In the genomic region with DNA sequence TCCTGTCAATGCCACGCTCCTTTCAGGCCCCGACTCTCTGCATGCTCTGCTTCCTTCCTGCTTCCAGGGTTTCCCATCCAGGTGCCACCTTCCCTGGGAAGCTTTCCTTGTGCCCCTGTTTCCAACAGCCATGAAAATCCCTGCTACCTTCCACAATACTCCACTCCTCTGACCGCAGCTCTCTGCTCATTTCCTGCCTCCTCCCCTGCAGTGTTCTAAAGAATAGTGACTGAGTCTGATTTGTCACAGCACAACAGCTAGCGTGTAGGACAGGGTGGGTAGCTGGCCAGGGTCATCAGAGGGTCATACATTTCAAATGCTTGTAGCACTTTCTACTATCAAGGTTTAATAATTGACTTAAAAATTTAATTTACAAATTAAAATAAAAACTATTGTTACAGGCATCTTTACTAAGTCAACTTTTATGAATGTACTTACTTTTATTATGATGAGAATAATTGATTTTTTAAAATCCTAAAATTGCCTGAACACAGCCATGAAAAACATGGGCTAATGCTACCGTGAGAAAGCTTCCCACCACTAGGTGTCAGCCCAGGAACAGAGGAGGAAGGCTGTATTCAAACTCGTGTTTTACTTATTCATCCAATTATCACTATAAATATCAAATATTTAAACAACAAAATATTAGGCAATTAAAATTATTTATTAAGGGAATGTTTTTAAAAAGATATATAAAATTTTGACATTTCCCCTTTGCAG, we compare ENCODE assay signal across 8 mouse cellular contexts.
DNase-seq lines count a peak whose midpoint lies in the region; ATAC-seq and TF ChIP-seq lines count a peak whose summit lies in the region.

No protein-coding gene starts in this region.

- TF ChIP-seq RAD21 in MEL (IDR thresholded peaks at IDR 0.05; ENCODE audit: low read depth, low read length) = peak; percentile 92

- H3K4me3 ChIP-seq in MEL (ENCODE audit: control insufficient read depth in 1 of 2, insufficient read depth in 1 of 2, low read depth in 2 of 2, low read length in 2 of 2) = no peak overlapping the region
- H3K4me3 ChIP-seq in kidney, embryonic 16.5 days (ENCODE audit: low read length) = no peak overlapping the region

- H3K9me3 ChIP-seq in MEL (replicated peaks; ENCODE audit: insufficient read depth, low read length) = no peaks in the 10 kb centered on the region
- no peaks in the 10 kb centered on the region for H3K9me3 ChIP-seq in kidney, embryonic 16.5 days (ENCODE audit: low read length)

- 0 out of 2 replicates have a peak, but pooled peaks have one; percentile 15 for ATAC-seq in kidney, embryonic 16.5 days (ENCODE audit: low FRiP score, low TSS enrichment)
- no peak for ATAC-seq in megakaryocyte-erythroid progenitor cell, adult 5-6 weeks (replicated peaks; ENCODE audit: low FRiP score, low TSS enrichment, poor library complexity, severe bottlenecking)

- peak; percentile 55 to 86 (median 68) for TF ChIP-seq CTCF in MEL (IDR thresholded peaks at IDR 0.05 in 2 of 3, conservative IDR thresholded peaks at IDR 0.05 in 1 of 3; ENCODE audit: control insufficient read depth in 1 of 3, insufficient read depth in 1 of 3, low read depth in 2 of 3, low read length in 3 of 3, poor library complexity in 1 of 3, severe bottlenecking in 1 of 3)

- no peaks in the 10 kb centered on the region for H3K27me3 ChIP-seq in MEL (ENCODE audit: control insufficient read depth in 1 of 2, insufficient read depth in 2 of 2, low read length in 2 of 2)
- H3K27me3 ChIP-seq in kidney, embryonic 16.5 days (ENCODE audit: insufficient read depth, low read length) = no peaks in the 10 kb centered on the region

- WGBS in kidney, embryonic 16.5 days = 34% methylated on average over 6 of the region's 6 CpGs

- no peak overlapping the region for H3K27ac ChIP-seq in MEL (ENCODE audit: control insufficient read depth, low read depth, low read length)
- no peak overlapping the region for H3K27ac ChIP-seq in kidney, embryonic 16.5 days (ENCODE audit: low read length)

- H3K4me2 ChIP-seq in kidney, embryonic 16.5 days (replicated peaks; ENCODE audit: low read depth, low read length) = no peak overlapping the region

- H3K79me2 ChIP-seq in MEL (ENCODE audit: control insufficient read depth, insufficient read depth, low read length, poor library complexity) = no peaks in the 10 kb centered on the region

- H3K4me1 ChIP-seq in MEL (ENCODE audit: control insufficient read depth in 1 of 2, insufficient read depth in 2 of 2, low read length in 2 of 2) = no peaks in the 10 kb centered on the region
- no peaks in the 10 kb centered on the region for H3K4me1 ChIP-seq in kidney, embryonic 16.5 days (ENCODE audit: insufficient read depth, low read length)

- TF ChIP-seq POLR2A in MEL (IDR thresholded peaks at IDR 0.05; ENCODE audit: control insufficient read depth in 1 of 2, insufficient read depth in 1 of 2, low read depth in 1 of 2, low read length in 2 of 2, poor library complexity in 1 of 2) = no peak

- peak; percentile 44 for DNase-seq in kidney, adult 9 months
- no peak for DNase-seq in kidney, adult 11 months
- DNase-seq in 416B (ENCODE audit: low read depth) (peak; percentile 50), MEL (ENCODE audit: low read depth, low spot score) (peak; percentile 56)
- peak; percentile 72 for DNase-seq in embryo, embryonic 11 days
- peak; percentile 31 for DNase-seq in naive thymus-derived CD4-positive, alpha-beta T cell, adult 2 months (ENCODE audit: low read depth)

- H3K36me3 ChIP-seq in MEL (ENCODE audit: control insufficient read depth in 1 of 2, insufficient read depth in 2 of 2, low read length in 2 of 2) = no peaks in the 10 kb centered on the region; a peak in 1 of 4 replicates
- no peaks in the 10 kb centered on the region for H3K36me3 ChIP-seq in kidney, embryonic 16.5 days (ENCODE audit: insufficient read depth, low read length)

- H3K9ac ChIP-seq in MEL (ENCODE audit: control insufficient read depth, low read depth, low read length, poor library complexity, severe bottlenecking) = no peak overlapping the region
- H3K9ac ChIP-seq in kidney, embryonic 16.5 days (replicated peaks; ENCODE audit: low read length) = no peak overlapping the region

- no peak for TF ChIP-seq EP300 in MEL (IDR thresholded peaks at IDR 0.05; ENCODE audit: low read depth in 1 of 2, low read length in 2 of 2)

TF ChIP-seq in MEL, 35 proteins besides CTCF, POLR2A, EP300 and RAD21:
- no peak for TF ChIP-seq MXI1 (IDR thresholded peaks at IDR 0.05; ENCODE audit: low read depth, low read length)
- TF ChIP-seq NELFE (IDR thresholded peaks at IDR 0.05; ENCODE audit: low read depth, low read length) = no peak
- no peak for TF ChIP-seq ZMIZ1 (IDR thresholded peaks at IDR 0.05; ENCODE audit: low read depth, low read length)
- no peak for TF ChIP-seq MAFK (IDR thresholded peaks at IDR 0.05; ENCODE audit: borderline replicate concordance, low read depth, low read length)
- no peak for TF ChIP-seq ZNF384 (IDR thresholded peaks at IDR 0.05; ENCODE audit: low read depth, low read length)
- peak; percentile 81 for TF ChIP-seq SMC3 (IDR thresholded peaks at IDR 0.05; ENCODE audit: low read depth, low read length)
- no peak for TF ChIP-seq USF1 (IDR thresholded peaks at IDR 0.05; ENCODE audit: low read depth, low read length)
- 0 out of 2 replicates have a peak, but pooled peaks have one; percentile 36 for TF ChIP-seq MYC (IDR thresholded peaks at IDR 0.05; ENCODE audit: low read depth, low read length)
- TF ChIP-seq HCFC1 (IDR thresholded peaks at IDR 0.05; ENCODE audit: low read depth, low read length) = no peak
- TF ChIP-seq GABPA (IDR thresholded peaks at IDR 0.05; ENCODE audit: low read depth, low read length) = no peak
- TF ChIP-seq TBP (IDR thresholded peaks at IDR 0.05; ENCODE audit: low read depth, low read length) = no peak
- peak; percentile 78 for TF ChIP-seq ZC3H11A (IDR thresholded peaks at IDR 0.05; ENCODE audit: low read depth, low read length)
